Comparison of ENCODE assay signal across 23 mouse cellular contexts in genomic region chr19:5640339-5640738, GRCm38 (mm10). TPM values are rescaled to one million over a fixed set of nuclear protein-coding genes. Genes with fewer than 3 reads are reported as not detected.
DNase-seq lines count a peak whose midpoint lies in the region; ATAC-seq lines count a peak whose summit lies in the region.
"Had no signal": no experiment of that assay in that cellular context is flagged by ENCODE, and none has a peak within 500 bp of the region (broad histone marks: within the 10 kb centered on the region; RNA-seq: fewer than 3 reads in every experiment).

No protein-coding gene starts in this region.

- DNase-seq in heart, adult 8-10 months (ENCODE audit: low spot score): no peak
- DNase-seq in liver, embryonic 13.5 days: no peak
- DNase-seq in liver: no peak
- DNase-seq in yolk sac, embryonic 10.5 days (ENCODE audit: low spot score): peak; percentile 43
- DNase-seq: adrenal gland, postnatal 14 days; cerebellum, adult 11 months; forebrain, postnatal 0 days; gastrocnemius, postnatal 36 days; left cerebral cortex, postnatal 4 days; spleen, adult 18-20 months; thymus, adult 2 months had no signal

- H3K4me1 ChIP-seq in heart, embryonic 13.5 days: peaks cover 44% of the 10 kb centered on the region
- peaks cover 53% of the 10 kb centered on the region for H3K4me1 ChIP-seq in liver, embryonic 13.5 days (replicated peaks)
- peaks cover 22% of the 10 kb centered on the region for H3K4me1 ChIP-seq in heart, embryonic 16.5 days (ENCODE audit: control insufficient read depth, insufficient read depth, low read length)
- H3K4me1 ChIP-seq in forebrain, embryonic 13.5 days: peaks cover 26% of the 10 kb centered on the region

- no peaks in the 10 kb centered on the region for H3K9me3 ChIP-seq in heart, embryonic 13.5 days
- no peaks in the 10 kb centered on the region for H3K9me3 ChIP-seq in liver, embryonic 13.5 days (replicated peaks)
- H3K9me3 ChIP-seq in heart, embryonic 16.5 days (replicated peaks; ENCODE audit: control insufficient read depth, low read length): no peaks in the 10 kb centered on the region
- no peaks in the 10 kb centered on the region for H3K9me3 ChIP-seq in forebrain, embryonic 13.5 days (replicated peaks)
- H3K9me3 ChIP-seq: embryonic facial prominence, embryonic 15.5 days; hindbrain, embryonic 10.5 days; liver, embryonic 15.5 days; midbrain, embryonic 12.5 days had no signal

- no peak for ATAC-seq in heart, embryonic 13.5 days (ENCODE audit: extremely low read depth, insufficient number of reproducible peaks, low FRiP score, low TSS enrichment)
- ATAC-seq in liver, embryonic 13.5 days (ENCODE audit: low read depth): no peak
- no peak for ATAC-seq in heart, embryonic 16.5 days (replicated peaks; ENCODE audit: extremely low read depth, insufficient read depth, low FRiP score)
- no peak for ATAC-seq in forebrain, embryonic 13.5 days
- ATAC-seq: forebrain, postnatal 0 days; hindbrain, postnatal 0 days; intestine, postnatal 0 days; lung, postnatal 0 days; Patski had no signal

- no peaks in the 10 kb centered on the region for H3K27me3 ChIP-seq in heart, embryonic 13.5 days (replicated peaks)
- H3K27me3 ChIP-seq in liver, embryonic 13.5 days: no peaks in the 10 kb centered on the region
- no peaks in the 10 kb centered on the region for H3K27me3 ChIP-seq in heart, embryonic 16.5 days (ENCODE audit: control insufficient read depth, insufficient read depth, low read length)
- H3K27me3 ChIP-seq in forebrain, embryonic 13.5 days: no peaks in the 10 kb centered on the region
- H3K27me3 ChIP-seq: embryonic facial prominence, embryonic 15.5 days; liver, embryonic 15.5 days; midbrain, embryonic 12.5 days; Patski had no signal

- H3K4me2 ChIP-seq in heart, embryonic 13.5 days: peak overlapping the region; percentile 25; the same call in 1 of the 2 replicates
- H3K4me2 ChIP-seq in liver, embryonic 13.5 days: no peak overlapping the region
- H3K4me2 ChIP-seq in heart, embryonic 16.5 days (ENCODE audit: low read depth, low read length): peak overlapping the region; percentile 22; the same call in 1 of the 2 replicates
- H3K4me2 ChIP-seq in forebrain, embryonic 13.5 days: no peak overlapping the region
- H3K4me2 ChIP-seq: embryonic facial prominence, embryonic 15.5 days; liver, embryonic 15.5 days; midbrain, embryonic 12.5 days had no signal

- H3K4me3 ChIP-seq in heart, embryonic 13.5 days: 0 out of 2 replicates have a peak overlapping the region, but pooled peaks have one; percentile 6
- no peak overlapping the region for H3K4me3 ChIP-seq in liver, embryonic 13.5 days (replicated peaks)
- no peak overlapping the region for H3K4me3 ChIP-seq in heart, embryonic 16.5 days (ENCODE audit: low read length)
- H3K4me3 ChIP-seq in forebrain, embryonic 13.5 days: no peak overlapping the region
- H3K4me3 ChIP-seq: embryonic facial prominence, embryonic 15.5 days; left cerebral cortex, adult 2 months; liver, embryonic 15.5 days; midbrain, embryonic 12.5 days had no signal

- H3K36me3 ChIP-seq in heart, embryonic 13.5 days: peaks cover 69% of the 10 kb centered on the region
- peaks cover 62% of the 10 kb centered on the region for H3K36me3 ChIP-seq in liver, embryonic 13.5 days
- H3K36me3 ChIP-seq in heart, embryonic 16.5 days (ENCODE audit: control insufficient read depth, insufficient read depth): peaks cover 46% of the 10 kb centered on the region
- H3K36me3 ChIP-seq in forebrain, embryonic 13.5 days (ENCODE audit: poor library complexity, severe bottlenecking): peaks cover 67% of the 10 kb centered on the region

- peak overlapping the region; percentile 66 for H3K27ac ChIP-seq in heart, embryonic 13.5 days (replicated peaks)
- H3K27ac ChIP-seq in liver, embryonic 13.5 days: peak overlapping the region; percentile 87
- H3K27ac ChIP-seq in heart, embryonic 16.5 days (ENCODE audit: low read length): 0 out of 2 replicates have a peak overlapping the region, but pooled peaks have one; percentile 2
- H3K27ac ChIP-seq in forebrain, embryonic 13.5 days: no peak overlapping the region
- H3K27ac ChIP-seq: embryonic facial prominence, embryonic 15.5 days; hindbrain, embryonic 10.5 days; hindbrain, postnatal 0 days; left cerebral cortex, adult 2 months; midbrain, embryonic 12.5 days had no signal

- 27% methylated on average over 9 of the region's 9 CpGs for WGBS in heart, embryonic 13.5 days
- 81% methylated on average over 9 of the region's 9 CpGs for WGBS in liver, embryonic 13.5 days (ENCODE audit: insufficient replicate concordance)
- WGBS in heart, embryonic 16.5 days: 37% methylated on average over 9 of the region's 9 CpGs
- WGBS in forebrain, embryonic 13.5 days: 83% methylated on average over 9 of the region's 9 CpGs

- H3K9ac ChIP-seq in heart, embryonic 13.5 days: peak overlapping the region; percentile 67
- no peak overlapping the region for H3K9ac ChIP-seq in liver, embryonic 13.5 days
- H3K9ac ChIP-seq in heart, embryonic 16.5 days (ENCODE audit: low read length): no peak overlapping the region; the same call in 1 of the 2 replicates
- H3K9ac ChIP-seq in forebrain, embryonic 13.5 days: no peak overlapping the region
- H3K9ac ChIP-seq: embryonic facial prominence, embryonic 15.5 days; forebrain, postnatal 0 days; liver, embryonic 15.5 days; midbrain, embryonic 12.5 days had no signal

RNA-seq across cellular contexts. Expression of gene Rela, which starts 3.1 kb away (rescaled TPM):
- polyA plus RNA-seq in heart, embryonic 13.5 days (2015; fragmentation: Nextera tagmentation; extraction: Ambion mirVana): 35.9 and 37.4 TPM in 2 replicates
- total RNA-seq in heart, adult 8-10 months (2022): 10 to 100 TPM; 26.7 to 31.2 (median 28.5) TPM
- 24.5 and 28.8 TPM in 2 replicates for polyA plus RNA-seq in liver, embryonic 13.5 days (2015; fragmentation: Nextera tagmentation; extraction: Ambion mirVana)
- 37.7 and 38.2 TPM in 2 replicates for polyA plus RNA-seq in heart, embryonic 16.5 days (2015; fragmentation: Nextera tagmentation; extraction: Ambion mirVana)
- polyA plus RNA-seq in forebrain, embryonic 13.5 days (2015; fragmentation: Nextera tagmentation; extraction: Ambion mirVana): 33.4 and 34.4 TPM in 2 replicates

RNA-seq across cellular contexts. Expression of gene Sipa1, which starts 23.2 kb away (rescaled TPM):
- polyA plus RNA-seq in heart, embryonic 13.5 days (2015; fragmentation: Nextera tagmentation; extraction: Ambion mirVana): 21.9 and 23.2 TPM in 2 replicates
- 10 to 100 TPM; 14.9 to 23.5 (median 17.8) TPM for total RNA-seq in heart, adult 8-10 months (2022)
- 23.3 and 24.6 TPM in 2 replicates for polyA plus RNA-seq in liver, embryonic 13.5 days (2015; fragmentation: Nextera tagmentation; extraction: Ambion mirVana)
- 23.5 and 24.9 TPM in 2 replicates for polyA plus RNA-seq in heart, embryonic 16.5 days (2015; fragmentation: Nextera tagmentation; extraction: Ambion mirVana)
- polyA plus RNA-seq in forebrain, embryonic 13.5 days (2015; fragmentation: Nextera tagmentation; extraction: Ambion mirVana): 9.4 and 11.0 TPM in 2 replicates

RNA-seq across cellular contexts. Expression of gene Kat5, which starts 30.3 kb away (rescaled TPM):
- 31.0 and 31.5 TPM in 2 replicates for polyA plus RNA-seq in heart, embryonic 13.5 days (2015; fragmentation: Nextera tagmentation; extraction: Ambion mirVana)
- total RNA-seq in heart, adult 8-10 months (2022): 10 to 100 TPM; 23.1 to 38.7 (median 29.3) TPM
- 21.7 and 23.8 TPM in 2 replicates for polyA plus RNA-seq in liver, embryonic 13.5 days (2015; fragmentation: Nextera tagmentation; extraction: Ambion mirVana)
- 30.3 and 31.8 TPM in 2 replicates for polyA plus RNA-seq in heart, embryonic 16.5 days (2015; fragmentation: Nextera tagmentation; extraction: Ambion mirVana)
- 72.7 and 80.7 TPM in 2 replicates for polyA plus RNA-seq in forebrain, embryonic 13.5 days (2015; fragmentation: Nextera tagmentation; extraction: Ambion mirVana)

RNA-seq across cellular contexts. Expression of gene Rnaseh2c, which starts 38.7 kb away (rescaled TPM):
- 109 and 113 TPM in 2 replicates for polyA plus RNA-seq in heart, embryonic 13.5 days (2015; fragmentation: Nextera tagmentation; extraction: Ambion mirVana)
- 10 to 100 TPM; 49.9 to 66.3 (median 64.9) TPM for total RNA-seq in heart, adult 8-10 months (2022)
- 164 and 176 TPM in 2 replicates for polyA plus RNA-seq in liver, embryonic 13.5 days (2015; fragmentation: Nextera tagmentation; extraction: Ambion mirVana)
- polyA plus RNA-seq in heart, embryonic 16.5 days (2015; fragmentation: Nextera tagmentation; extraction: Ambion mirVana): 76.7 and 80.0 TPM in 2 replicates
- polyA plus RNA-seq in forebrain, embryonic 13.5 days (2015; fragmentation: Nextera tagmentation; extraction: Ambion mirVana): 146 and 170 TPM in 2 replicates

RNA-seq across cellular contexts. Expression of gene Map3k11, which starts 48.2 kb away (rescaled TPM):
- polyA plus RNA-seq in heart, embryonic 13.5 days (2015; fragmentation: Nextera tagmentation; extraction: Ambion mirVana): 23.2 and 24.0 TPM in 2 replicates
- 10 to 100 TPM; 22.1 to 24.1 (median 23.2) TPM for total RNA-seq in heart, adult 8-10 months (2022)
- polyA plus RNA-seq in liver, embryonic 13.5 days (2015; fragmentation: Nextera tagmentation; extraction: Ambion mirVana): 13.8 and 15.9 TPM in 2 replicates
- 24.4 and 26.8 TPM in 2 replicates for polyA plus RNA-seq in heart, embryonic 16.5 days (2015; fragmentation: Nextera tagmentation; extraction: Ambion mirVana)
- polyA plus RNA-seq in forebrain, embryonic 13.5 days (2015; fragmentation: Nextera tagmentation; extraction: Ambion mirVana): 11.3 and 11.7 TPM in 2 replicates

Comparison
In these comparisons a context has a peak if more than half of its experiments do, and no peak if none do; other contexts are left out.
1. H3K4me2 ChIP-seq: peak in heart, embryonic 13.5 days (single experiment) and heart, embryonic 16.5 days (single experiment); none in liver, embryonic 13.5 days (single experiment) and forebrain, embryonic 13.5 days (single experiment).